Mouse (Mus musculus): ENCODE results near the gene Sult2b1. TPM values are rescaled to one million over a fixed set of nuclear protein-coding genes. Genes with fewer than 3 reads are reported as not detected.

Gene Sult2b1
- total RNA-seq, 2 experiments from 2014 or later = 7.1 to 9.7 TPM

DNA sequence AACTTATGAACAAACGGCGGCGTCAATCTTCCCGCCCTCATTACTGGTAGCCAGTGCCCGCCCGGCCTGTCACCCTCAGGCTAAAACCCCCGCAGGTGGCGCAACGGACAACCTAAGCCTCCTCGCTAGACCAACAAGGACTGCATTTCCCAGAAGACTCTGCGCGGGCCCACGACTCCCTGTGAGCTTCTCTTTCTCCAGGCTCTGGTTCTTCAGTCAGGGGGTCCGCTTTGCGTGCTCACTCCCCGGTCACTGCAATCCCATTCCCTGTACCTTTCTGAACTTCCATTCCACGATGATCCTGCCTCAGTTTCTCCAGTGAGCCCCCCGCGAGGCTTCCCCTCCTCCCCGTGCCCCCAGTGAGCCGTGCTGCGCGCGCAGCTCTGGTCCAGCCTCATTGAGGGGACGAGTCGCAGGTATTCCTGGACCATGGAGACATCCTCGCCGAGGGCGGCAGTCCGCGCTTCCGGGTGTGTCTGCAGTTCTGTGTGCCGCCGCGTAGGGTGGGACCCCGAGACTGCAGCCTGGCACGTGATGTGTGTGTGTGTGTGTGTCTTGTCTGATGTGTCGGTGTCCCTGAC, 868 bp downstream of the Sult2b1 start, which contains the start of gene Lmtk3:
TSS of gene Lmtk3 (plus strand) at position 228 of the 581 bp plus-strand sequence.
- peak within 1 kb of the TSS; percentile 83 for H3K4me3 ChIP-seq
- H3K27ac ChIP-seq = peak within 1 kb of the TSS; percentile 98
- peak; percentile 46 for TF ChIP-seq CTCF (conservative IDR thresholded peaks at IDR 0.05)
- peak; percentile 67 to 70 for DNase-seq (ENCODE audit: low spot score in 2 of 2)

DNA sequence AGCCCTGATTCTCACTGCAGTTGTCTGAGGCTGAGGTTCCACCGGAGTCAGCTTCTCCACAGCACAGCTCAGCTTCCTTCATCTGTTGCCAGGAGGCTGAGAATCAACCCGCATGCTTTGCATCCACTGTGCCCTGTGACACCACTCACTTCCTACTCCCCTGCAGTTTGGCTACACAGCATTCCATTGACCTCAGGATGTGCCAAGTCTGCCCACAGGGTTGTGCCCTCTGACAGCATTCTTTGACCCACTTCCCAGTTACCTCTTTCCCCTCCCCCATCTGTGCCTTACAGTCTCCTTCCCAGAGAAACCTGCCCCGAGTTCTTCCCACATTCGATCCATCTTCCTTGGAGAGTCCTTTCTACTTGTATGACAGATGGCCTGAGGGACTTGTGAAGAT, 2.2 kb downstream of the Sult2b1 start:
- no peak for DNase-seq (ENCODE audit: low spot score in 2 of 2)
- Histone ChIP-seq H3K27ac (peak overlapping the region; percentile 46; the same call in 1 of the 2 replicates), H3K4me3 (no peak overlapping the region)
- no peak for TF ChIP-seq CTCF (conservative IDR thresholded peaks at IDR 0.05)

DNA sequence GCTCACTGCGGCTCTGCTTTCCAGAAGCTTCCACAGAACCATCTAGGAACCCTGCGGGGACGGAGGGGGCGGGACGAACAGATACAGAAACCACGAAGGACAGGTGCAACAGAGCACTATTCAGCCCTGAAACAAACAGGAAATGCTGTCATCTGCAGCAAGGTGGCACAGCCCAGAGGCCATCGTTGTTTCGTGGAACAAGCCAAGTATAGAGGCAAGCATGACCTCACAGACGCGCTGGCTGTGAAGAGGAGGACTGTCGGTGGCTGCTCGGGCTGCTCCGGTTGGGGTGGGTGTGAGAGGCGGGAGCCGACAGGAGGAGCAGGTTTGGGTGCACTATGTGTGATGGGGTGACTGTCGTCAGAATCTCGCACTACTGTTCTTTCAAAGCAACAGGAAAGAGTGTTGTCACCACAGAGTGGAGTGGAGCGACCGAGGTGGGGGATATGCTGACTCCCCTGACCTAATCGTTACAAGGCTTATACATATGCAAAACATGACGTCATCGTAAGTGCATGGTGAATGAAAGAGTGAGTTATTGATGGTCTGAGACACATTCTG, 5.3 kb downstream of the Sult2b1 start:
- no peak for TF ChIP-seq CTCF (conservative IDR thresholded peaks at IDR 0.05)
- DNase-seq (ENCODE audit: low spot score in 2 of 2) = no peak
- 0 out of 2 replicates have a peak overlapping the region, but pooled peaks have one; percentile 6 for H3K4me3 ChIP-seq
- H3K27ac ChIP-seq = no peak overlapping the region

DNA sequence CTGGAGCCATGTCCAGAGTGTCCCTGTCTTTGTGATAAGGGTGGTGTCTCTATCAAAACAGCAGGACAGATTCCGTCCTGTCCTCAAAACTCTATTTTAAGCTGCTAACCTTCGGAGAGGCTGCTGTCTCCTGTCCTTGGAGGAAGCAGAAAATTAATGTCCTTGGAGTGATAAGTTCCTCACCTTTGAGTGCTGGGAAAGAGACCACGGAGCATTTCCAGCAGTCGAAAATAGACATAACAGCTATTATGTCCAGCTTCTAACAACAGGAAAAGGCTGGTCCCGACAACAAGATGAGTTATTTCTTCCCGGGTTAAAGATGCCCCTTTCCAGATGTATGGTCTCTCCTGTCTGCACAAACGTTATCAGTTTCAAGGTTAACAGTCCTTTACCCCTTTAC, 9.2 kb downstream of the Sult2b1 start:
- Histone ChIP-seq H3K4me3 (no peak overlapping the region), H3K27ac (no peak overlapping the region)
- TF ChIP-seq CTCF (conservative IDR thresholded peaks at IDR 0.05) = no peak
- no peak for DNase-seq (ENCODE audit: low spot score in 2 of 2)

DNA sequence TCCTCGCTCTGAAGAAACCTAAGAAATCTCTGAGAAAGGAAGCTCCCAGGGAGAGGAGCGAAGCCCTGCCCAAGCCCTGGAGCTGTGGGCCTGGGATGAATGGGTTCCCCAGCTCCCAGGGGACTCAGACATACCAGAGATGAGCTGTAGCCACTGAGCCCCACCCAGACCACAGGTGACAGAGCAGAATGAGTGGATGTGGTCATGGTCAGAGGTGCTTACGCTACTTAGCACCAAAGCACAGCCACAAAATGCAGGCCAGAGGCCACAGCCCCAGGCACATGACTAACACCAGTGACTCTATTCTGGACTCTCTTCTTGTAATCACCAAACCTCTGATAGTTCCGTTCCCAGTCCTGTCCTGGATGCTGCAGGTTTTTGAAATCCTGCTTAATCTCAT, 13.4 kb downstream of the Sult2b1 start:
- Histone ChIP-seq H3K27ac (no peak overlapping the region), H3K4me3 (no peak overlapping the region)
- no peak for DNase-seq (ENCODE audit: low spot score in 2 of 2)
- TF ChIP-seq CTCF (conservative IDR thresholded peaks at IDR 0.05) = no peak

DNA sequence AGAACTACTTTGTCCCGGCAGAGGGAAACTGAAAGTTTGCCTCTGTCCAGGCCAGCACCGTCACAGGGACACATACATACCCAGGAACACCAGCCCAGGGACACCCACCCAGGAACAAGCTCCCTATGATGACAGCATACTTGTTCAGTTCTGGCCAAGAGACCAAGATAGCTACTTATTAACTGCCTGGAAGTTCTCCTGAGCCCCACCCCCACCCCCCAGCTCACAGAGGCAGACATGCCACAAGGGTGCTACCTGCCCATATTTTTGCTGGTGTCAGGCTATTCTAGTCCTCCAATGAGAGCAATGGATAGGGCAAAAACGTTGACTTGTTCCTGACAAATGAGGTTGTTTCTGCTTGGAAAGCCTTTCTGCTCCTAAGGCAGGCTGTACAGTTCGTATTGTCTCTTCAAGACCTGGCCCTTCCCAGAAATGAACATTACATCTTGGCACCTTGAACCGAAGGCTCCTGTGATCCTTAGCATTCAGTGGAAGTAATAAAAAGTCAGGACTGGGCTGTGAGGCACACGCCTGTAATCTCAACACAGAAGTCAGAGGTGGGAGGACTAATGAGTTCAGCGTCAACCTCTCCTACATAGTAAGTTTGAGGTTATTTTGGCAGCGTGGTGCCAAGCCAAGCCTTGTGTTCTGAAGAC, 13.9 kb downstream of the Sult2b1 start:
- Histone ChIP-seq H3K4me3 (no peak overlapping the region), H3K27ac (no peak overlapping the region)
- TF ChIP-seq CTCF (conservative IDR thresholded peaks at IDR 0.05) = no peak
- DNase-seq (ENCODE audit: low spot score in 2 of 2) = no peak

DNA sequence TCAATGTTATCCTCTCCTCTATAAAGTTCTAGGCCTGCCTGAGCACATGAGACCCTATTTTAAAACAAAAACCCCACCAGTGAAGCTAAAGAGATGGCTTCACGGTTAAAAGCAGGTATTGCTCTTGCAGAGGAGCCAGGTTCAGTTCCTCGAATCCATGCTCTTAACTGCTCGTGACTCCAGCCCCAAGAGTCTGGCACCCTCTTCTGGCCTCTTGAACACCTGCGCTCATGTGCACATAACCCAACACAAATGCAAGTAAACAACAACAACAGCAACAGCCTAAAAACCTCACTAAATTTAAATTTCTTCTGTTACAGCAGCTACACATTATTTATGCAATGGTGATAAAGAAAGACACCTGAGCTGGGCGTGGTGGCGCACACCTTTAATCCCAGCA, 17.0 kb downstream of the Sult2b1 start:
- no peak overlapping the region for H3K4me3 ChIP-seq
- no peak for TF ChIP-seq CTCF (conservative IDR thresholded peaks at IDR 0.05)
- no peak overlapping the region for H3K27ac ChIP-seq
- no peak for DNase-seq (ENCODE audit: low spot score in 2 of 2)

DNA sequence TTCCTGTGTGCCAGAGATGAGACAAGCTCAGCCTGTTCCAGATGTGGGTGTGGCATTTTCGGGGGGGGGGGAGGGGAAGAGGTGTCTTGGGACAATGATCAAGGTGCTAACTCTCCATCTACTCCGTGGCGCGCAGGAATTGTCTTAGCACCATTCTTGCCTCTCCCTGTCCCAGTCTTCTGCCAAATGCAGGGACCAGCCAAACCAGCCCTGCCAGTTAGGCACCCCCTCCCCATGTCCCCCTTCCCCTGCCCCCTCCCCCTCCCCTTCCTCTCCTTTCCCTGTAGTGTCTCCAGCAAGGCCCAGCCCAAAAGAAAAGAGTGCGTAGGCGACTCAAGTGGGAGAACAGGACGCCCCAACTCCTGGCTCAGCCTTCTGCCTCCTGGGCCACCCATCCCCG, 17.7 kb downstream of the Sult2b1 start:
- H3K27ac ChIP-seq = no peak overlapping the region
- TF ChIP-seq CTCF (conservative IDR thresholded peaks at IDR 0.05) = no peak
- no peak overlapping the region for H3K4me3 ChIP-seq
- DNase-seq (ENCODE audit: low spot score in 2 of 2) = no peak

DNA sequence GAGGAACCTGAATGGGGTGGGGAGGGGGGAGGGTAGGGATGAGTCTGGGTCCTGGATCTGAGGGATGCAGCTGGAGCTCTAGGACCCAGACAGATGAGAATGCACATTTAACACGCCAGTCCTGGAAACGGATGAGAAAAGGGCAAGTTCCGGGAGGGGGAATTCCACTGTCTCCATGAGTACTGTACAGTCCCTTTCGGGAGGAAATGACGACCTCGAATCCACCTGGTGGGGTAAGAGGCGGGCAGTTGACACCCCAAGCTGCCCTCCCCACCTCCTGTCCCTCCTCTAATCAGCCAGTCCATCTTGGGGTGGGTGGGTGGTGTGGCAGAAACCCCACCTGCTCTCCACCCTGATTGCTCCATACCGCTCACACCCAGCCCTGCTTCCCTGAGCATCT, 18.5 kb downstream of the Sult2b1 start:
- Histone ChIP-seq H3K4me3 (no peak overlapping the region), H3K27ac (no peak overlapping the region)
- TF ChIP-seq CTCF (conservative IDR thresholded peaks at IDR 0.05) = no peak
- DNase-seq (ENCODE audit: low spot score in 2 of 2) = no peak

DNA sequence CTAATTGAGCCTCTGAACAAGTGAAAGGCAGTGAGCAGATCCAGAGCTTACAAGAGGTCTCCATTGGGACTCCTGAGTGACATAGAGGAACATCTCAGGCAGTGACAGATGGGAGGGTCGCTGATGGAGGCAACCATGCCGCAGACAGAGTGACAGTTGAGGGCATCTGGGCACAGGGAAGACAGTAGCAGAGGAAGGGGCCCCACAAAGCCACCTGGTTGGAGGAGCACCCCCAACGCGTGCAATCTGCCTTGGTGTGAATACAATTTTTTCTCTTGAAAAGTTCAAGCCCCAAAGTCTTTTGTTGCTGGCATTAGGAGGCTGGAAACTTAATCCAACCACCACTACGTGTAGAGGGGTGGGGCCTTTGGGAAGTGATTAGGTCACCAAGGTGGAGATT, 24.3 kb downstream of the Sult2b1 start:
- TF ChIP-seq CTCF (conservative IDR thresholded peaks at IDR 0.05) = no peak
- H3K4me3 ChIP-seq = no peak overlapping the region
- no peak for DNase-seq (ENCODE audit: low spot score in 2 of 2)
- H3K27ac ChIP-seq = no peak overlapping the region

DNA sequence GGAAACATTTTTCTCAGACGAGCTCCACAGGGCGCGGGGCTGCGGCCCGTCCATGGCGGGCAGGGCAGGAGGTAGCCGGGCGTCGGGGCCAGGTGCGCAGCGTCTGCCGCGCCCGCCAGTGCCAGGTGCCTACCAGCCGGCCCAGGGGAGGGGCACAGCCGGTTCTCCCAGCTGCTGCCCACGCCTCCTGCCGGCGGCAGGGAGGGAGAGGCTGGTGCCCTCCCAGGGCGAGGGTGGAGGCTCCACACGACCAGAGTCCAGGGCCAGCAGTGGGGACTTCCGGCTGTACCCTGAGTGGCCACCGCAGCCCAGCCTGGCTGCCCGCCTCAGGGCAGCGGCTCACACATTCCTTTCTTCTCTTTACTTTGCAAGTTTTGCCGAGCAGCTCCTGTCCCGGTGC, 25.1 kb downstream of the Sult2b1 start:
- 0 out of 2 replicates have a peak, but pooled peaks have one; percentile 3 for TF ChIP-seq CTCF (conservative IDR thresholded peaks at IDR 0.05)
- DNase-seq (ENCODE audit: low spot score in 2 of 2) = no peak
- H3K4me3 ChIP-seq = no peak overlapping the region
- H3K27ac ChIP-seq = no peak overlapping the region

DNA sequence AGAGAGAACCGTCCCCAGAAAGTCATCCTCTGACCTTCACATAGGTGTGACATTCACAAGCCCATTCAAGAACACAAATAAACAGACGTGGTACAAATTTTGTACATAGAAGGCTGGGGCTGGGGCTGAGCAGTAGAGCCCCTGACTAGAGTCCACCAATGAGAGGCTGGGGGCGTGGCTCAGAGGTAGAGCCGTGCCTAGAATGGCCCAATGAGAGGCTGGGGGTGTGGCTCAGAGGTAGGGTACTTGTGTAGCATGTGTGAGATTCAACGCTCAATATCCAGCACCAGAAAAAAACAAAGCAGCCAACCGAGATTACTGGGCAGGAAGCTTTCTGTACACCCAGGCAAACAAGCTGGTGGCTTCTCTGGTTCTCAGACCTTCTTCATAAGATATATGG, 28.8 kb downstream of the Sult2b1 start:
- no peak for DNase-seq (ENCODE audit: low spot score in 2 of 2)

DNA sequence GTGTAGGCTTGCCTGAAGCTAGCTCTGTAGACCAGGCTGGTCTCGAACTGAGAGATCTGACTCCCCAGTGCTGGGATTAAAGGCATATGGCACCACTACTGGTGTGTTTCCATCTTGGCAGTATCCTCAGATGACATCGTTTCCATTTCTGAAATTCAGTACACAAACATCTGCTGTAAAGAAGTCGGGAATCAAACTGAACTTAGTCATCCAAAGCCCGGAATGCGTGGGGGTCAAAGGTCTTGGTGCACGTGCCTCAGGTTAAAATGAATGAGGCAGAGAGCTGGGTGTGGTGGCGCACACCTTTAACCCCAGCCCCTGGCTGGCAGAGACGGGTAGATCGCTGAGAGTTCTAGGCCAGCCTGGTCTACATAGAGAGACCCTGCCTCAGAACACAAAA, 34.3 kb downstream of the Sult2b1 start:
- no peak overlapping the region for H3K27ac ChIP-seq
- no peak for TF ChIP-seq CTCF (conservative IDR thresholded peaks at IDR 0.05)
- no peak for DNase-seq (ENCODE audit: low spot score in 2 of 2)
- no peak overlapping the region for H3K4me3 ChIP-seq

More for the DNA sequence above, 28.8 kb downstream of the Sult2b1 start:
- no peak overlapping the region for H3K4me3 ChIP-seq
- no peak for TF ChIP-seq CTCF (conservative IDR thresholded peaks at IDR 0.05)
- H3K27ac ChIP-seq = no peak overlapping the region

DNA sequence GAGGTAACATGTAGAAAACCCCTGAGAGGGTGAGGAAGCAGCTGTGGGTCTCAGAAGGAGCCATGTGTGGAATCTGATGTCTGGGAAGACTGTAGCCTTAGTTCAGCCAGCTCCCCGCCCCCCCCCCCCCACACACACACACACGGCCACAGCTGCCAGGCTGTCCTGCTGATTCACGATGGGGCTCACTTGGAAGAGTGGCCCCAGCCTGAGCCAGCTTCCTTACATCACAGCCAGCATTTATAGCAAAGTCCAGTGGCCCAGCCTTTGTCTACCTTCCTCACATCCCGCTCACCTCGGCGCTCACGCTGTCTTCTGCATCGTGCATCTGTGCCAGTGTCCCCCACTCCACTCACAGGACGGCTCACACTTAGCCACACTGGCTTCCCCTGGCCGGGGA, 35.1 kb downstream of the Sult2b1 start:
- Histone ChIP-seq H3K4me3 (no peak overlapping the region), H3K27ac (no peak overlapping the region)
- no peak for DNase-seq (ENCODE audit: low spot score in 2 of 2)
- TF ChIP-seq CTCF (conservative IDR thresholded peaks at IDR 0.05) = no peak
